Mouse (Mus musculus) embryonic facial prominence, embryonic 11.5 days (tissue): ENCODE measurements around the gene Tcf7l2. TPM values are rescaled to one million over a fixed set of nuclear protein-coding genes. Genes with fewer than 3 reads are reported as not detected.

Experiments used
- ATAC-seq: fragments of 200-750 bp; cut with Nextera tagmentation; replicated peaks from 2 replicates; pipeline ENCODE4 v1.8.0; 2017; ENCODE audit warnings: low read depth; ENCODE audit not compliant: insufficient number of reproducible peaks, low FRiP score, low TSS enrichment
- DNase-seq: peaks from one replicate; pipeline ENCODE4 v3.0.0-alpha.2; 2015; ENCODE audit warnings: low spot score
- H3K27ac ChIP-seq: fragments of 300-500 bp; sonication (generic); replicated peaks from 2 replicates; pipeline ENCODE4 v1.5.1; 2014; ENCODE audit warnings: mild to moderate bottlenecking, low read depth, low read length, control low read depth
- H3K27me3 ChIP-seq: fragments of 300-500 bp; sonication (generic); 2 replicates; pipeline ENCODE4 v1.6.1; 2014; ENCODE audit warnings: mild to moderate bottlenecking, low read length, moderate library complexity, mixed read lengths; ENCODE audit not compliant: control insufficient read depth, insufficient read depth
- H3K36me3 ChIP-seq: fragments of 300-500 bp; sonication (generic); replicated peaks from 2 replicates; pipeline ENCODE4 v1.6.1; 2014; ENCODE audit warnings: low read depth, mild to moderate bottlenecking, low read length, moderate library complexity, mixed read lengths; ENCODE audit not compliant: control insufficient read depth, insufficient read depth
- H3K4me1 ChIP-seq: fragments of 300-500 bp; sonication (generic); 2 replicates; pipeline ENCODE4 v1.6.1; 2014; ENCODE audit warnings: low read length, mixed read lengths; ENCODE audit not compliant: control insufficient read depth, insufficient read depth
- H3K4me2 ChIP-seq: fragments of 300-500 bp; sonication (generic); 2 replicates; pipeline ENCODE4 v1.6.1; 2014; ENCODE audit warnings: low read depth, mild to moderate bottlenecking, control low read depth, low read length, moderate library complexity
- H3K4me3 ChIP-seq: fragments of 300-500 bp; sonication (generic); 2 replicates; pipeline ENCODE4 v1.5.1; 2014; ENCODE audit warnings: low read depth, low read length, control low read depth
- H3K9ac ChIP-seq: fragments of 300-500 bp; sonication (generic); replicated peaks from 2 replicates; pipeline ENCODE4 v1.6.1; 2014; ENCODE audit warnings: mild to moderate bottlenecking, control low read depth, low read length
- H3K9me3 ChIP-seq: fragments of 300-500 bp; sonication (generic); replicated peaks from 2 replicates; pipeline ENCODE4 v1.6.1; 2016; ENCODE audit warnings: mild to moderate bottlenecking, low read length, inconsistent platforms, mixed read lengths; ENCODE audit not compliant: control insufficient read depth
- WGBS: fragments of 180-500 bp; shearing (Covaris S2); extraction: QIAGEN DNeasy Blood & Tissue Kit; methylation state at CpG from one replicate; pipeline ENCODE4 v1.1.7; 2014; 5-methylcytosine and 5-hydroxymethylcytosine counted together
- polyA plus RNA-seq: library from polyadenylated mRNA; unstranded; fragments of >200 nt; fragmentation: Nextera tagmentation; extraction: Ambion mirVana; gene quantifications from 2 replicates; pipeline ENCODE4 v1.2.1, GENCODE M21; 2014

Tcf7l2 gene
- polyA plus RNA-seq, 1 experiment from 2014 or later: 107 TPM

DNA sequence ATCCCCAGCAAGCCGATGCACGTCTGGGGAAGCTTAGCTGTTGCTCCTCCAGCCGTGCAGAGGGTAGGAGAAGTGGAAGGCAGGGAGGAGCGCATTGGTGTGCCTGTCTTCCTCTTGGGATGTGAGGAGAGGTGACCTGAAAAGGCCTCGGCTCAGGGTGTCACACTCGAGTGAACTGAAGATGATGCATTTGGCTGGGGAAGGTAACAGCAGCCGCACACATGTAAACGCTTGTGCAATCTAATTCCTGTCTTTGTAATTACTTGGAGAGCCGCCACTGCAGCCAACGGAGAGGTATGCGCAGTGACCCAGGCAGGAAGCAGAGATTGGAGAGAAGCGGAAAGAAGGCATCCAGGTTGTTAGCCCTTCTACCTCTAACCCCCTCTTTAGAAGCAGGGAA lies 129.2 kb downstream of the Tcf7l2 start:
- Histone ChIP-seq H3K4me3 (no peak overlapping the region), H3K36me3 (no peaks in the 10 kb centered on the region), H3K9me3 (no peaks in the 10 kb centered on the region), H3K4me1 (no peaks in the 10 kb centered on the region), H3K9ac (no peak overlapping the region), H3K27me3 (no peaks in the 10 kb centered on the region), H3K27ac (no peak overlapping the region), H3K4me2 (no peak overlapping the region)
- ATAC-seq: no peak
- DNase-seq: no peak
- WGBS: 62% methylated on average over 12 of the region's 12 CpGs

GRCm38 (mm10) chr19:55871496-55871895 lies 129.9 kb downstream of the Tcf7l2 start:
- no peaks in the 10 kb centered on the region for H3K9me3 ChIP-seq
- no peak overlapping the region for H3K4me3 ChIP-seq
- no peak overlapping the region for H3K4me2 ChIP-seq
- no peak for DNase-seq
- no peaks in the 10 kb centered on the region for H3K27me3 ChIP-seq
- no peak for ATAC-seq
- WGBS: 46% methylated on average over 3 of the region's 3 CpGs
- H3K9ac ChIP-seq: no peak overlapping the region
- no peaks in the 10 kb centered on the region for H3K36me3 ChIP-seq
- no peak overlapping the region for H3K27ac ChIP-seq
- H3K4me1 ChIP-seq: no peaks in the 10 kb centered on the region

- no peaks in the 10 kb centered on the region for H3K27me3 ChIP-seq
- H3K4me3 ChIP-seq: no peak overlapping the region
- no peaks in the 10 kb centered on the region for H3K4me1 ChIP-seq
- no peaks in the 10 kb centered on the region for H3K36me3 ChIP-seq
- H3K9me3 ChIP-seq: no peaks in the 10 kb centered on the region
- no peak overlapping the region for H3K4me2 ChIP-seq
- WGBS: 81% methylated on average over 3 of the region's 3 CpGs
- no peak overlapping the region for H3K9ac ChIP-seq
- DNase-seq (no peak), ATAC-seq (no peak)
- no peak overlapping the region for H3K27ac ChIP-seq
Observed at GRCm38 (mm10) chr19:55873221-55873620, 131.6 kb downstream of the Tcf7l2 start.

DNA sequence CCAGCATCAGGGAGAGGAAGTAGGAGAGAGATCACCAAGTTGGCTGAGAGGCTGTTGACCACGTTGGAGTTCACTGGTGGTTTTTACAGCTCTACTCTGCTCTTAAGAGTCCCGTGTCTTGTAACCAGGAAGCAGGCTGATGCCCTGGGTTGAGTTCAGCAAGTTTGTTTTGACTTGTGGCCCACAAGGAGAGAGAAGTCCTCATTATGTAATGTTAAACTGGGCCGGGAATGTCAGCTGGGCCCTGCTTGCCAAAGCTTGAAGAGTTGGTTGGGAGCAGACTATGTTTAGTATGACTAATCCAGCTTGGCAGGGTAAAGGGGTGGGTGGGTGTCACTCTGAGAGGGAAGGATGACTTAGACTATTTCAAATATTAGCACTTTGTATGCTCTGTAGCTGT lies 134.9 kb downstream of the Tcf7l2 start:
- ATAC-seq (no peak), DNase-seq (no peak)
- Histone ChIP-seq H3K4me1 (no peaks in the 10 kb centered on the region), H3K27me3 (no peaks in the 10 kb centered on the region), H3K9ac (no peak overlapping the region), H3K27ac (no peak overlapping the region), H3K9me3 (no peaks in the 10 kb centered on the region), H3K4me2 (no peak overlapping the region), H3K36me3 (no peaks in the 10 kb centered on the region), H3K4me3 (no peak overlapping the region)
- 63% methylated on average over 3 of the region's 3 CpGs for WGBS

- Histone ChIP-seq H3K9me3 (no peaks in the 10 kb centered on the region), H3K4me2 (no peak overlapping the region), H3K27me3 (no peaks in the 10 kb centered on the region), H3K9ac (no peak overlapping the region), H3K36me3 (no peaks in the 10 kb centered on the region), H3K27ac (no peak overlapping the region), H3K4me1 (no peaks in the 10 kb centered on the region), H3K4me3 (no peak overlapping the region)
- WGBS: 41% methylated on average over 7 of the region's 7 CpGs
- ATAC-seq (peak; percentile 85), DNase-seq (peak; percentile 78)
Observed at GRCm38 (mm10) chr19:55877404-55877915, 135.8 kb downstream of the Tcf7l2 start.

DNA sequence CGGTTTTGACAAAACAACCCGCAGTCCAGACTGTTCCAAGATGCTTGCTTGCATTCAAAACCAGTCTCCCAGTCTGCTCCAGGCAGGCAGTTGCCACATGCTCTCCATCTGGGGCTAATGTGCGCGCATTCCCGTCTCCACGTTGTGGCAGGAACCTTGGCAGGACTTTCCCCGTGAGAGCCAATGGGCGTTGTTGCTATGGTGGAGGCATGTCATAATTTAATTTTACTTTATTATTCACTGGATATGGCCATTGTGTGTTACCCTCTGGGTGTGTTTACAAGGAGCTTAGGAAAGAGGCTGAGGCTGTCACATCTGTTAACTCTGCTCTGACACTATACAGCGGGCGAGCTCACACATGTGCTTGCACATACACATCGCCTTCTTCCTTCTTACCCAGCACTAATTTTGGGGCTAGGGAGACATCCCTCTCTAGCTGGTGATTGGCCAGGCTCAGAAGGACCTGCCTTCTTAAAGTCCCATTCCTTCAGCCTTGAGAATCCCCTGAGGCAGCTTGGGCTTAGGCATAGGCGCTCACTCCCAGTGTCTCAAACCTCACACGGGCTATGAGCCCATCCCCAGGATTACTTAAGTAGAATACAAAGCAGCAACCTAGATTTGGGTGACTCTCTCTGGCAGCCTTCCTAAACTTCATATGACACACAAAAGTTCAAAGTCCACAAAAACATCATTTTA lies 139.2 kb downstream of the Tcf7l2 start:
- H3K4me1 ChIP-seq: no peaks in the 10 kb centered on the region
- no peak overlapping the region for H3K4me3 ChIP-seq
- DNase-seq (peak; percentile 57), ATAC-seq (0 out of 2 replicates have a peak, but pooled peaks have one; percentile 27)
- H3K9me3 ChIP-seq: no peaks in the 10 kb centered on the region
- 50% methylated on average over 13 of the region's 13 CpGs for WGBS
- no peak overlapping the region for H3K4me2 ChIP-seq
- H3K36me3 ChIP-seq: no peaks in the 10 kb centered on the region
- H3K9ac ChIP-seq: no peak overlapping the region
- H3K27me3 ChIP-seq: no peaks in the 10 kb centered on the region
- no peak overlapping the region for H3K27ac ChIP-seq

GRCm38 (mm10) chr19:55886536-55886935 lies 144.9 kb downstream of the Tcf7l2 start:
- Histone ChIP-seq H3K4me1 (no peaks in the 10 kb centered on the region), H3K36me3 (no peaks in the 10 kb centered on the region), H3K9ac (no peak overlapping the region), H3K27me3 (no peaks in the 10 kb centered on the region), H3K4me2 (no peak overlapping the region), H3K4me3 (no peak overlapping the region), H3K9me3 (no peaks in the 10 kb centered on the region), H3K27ac (no peak overlapping the region)
- no peak for DNase-seq
- 71% methylated on average over 14 of the region's 14 CpGs for WGBS
- ATAC-seq: no peak

DNA sequence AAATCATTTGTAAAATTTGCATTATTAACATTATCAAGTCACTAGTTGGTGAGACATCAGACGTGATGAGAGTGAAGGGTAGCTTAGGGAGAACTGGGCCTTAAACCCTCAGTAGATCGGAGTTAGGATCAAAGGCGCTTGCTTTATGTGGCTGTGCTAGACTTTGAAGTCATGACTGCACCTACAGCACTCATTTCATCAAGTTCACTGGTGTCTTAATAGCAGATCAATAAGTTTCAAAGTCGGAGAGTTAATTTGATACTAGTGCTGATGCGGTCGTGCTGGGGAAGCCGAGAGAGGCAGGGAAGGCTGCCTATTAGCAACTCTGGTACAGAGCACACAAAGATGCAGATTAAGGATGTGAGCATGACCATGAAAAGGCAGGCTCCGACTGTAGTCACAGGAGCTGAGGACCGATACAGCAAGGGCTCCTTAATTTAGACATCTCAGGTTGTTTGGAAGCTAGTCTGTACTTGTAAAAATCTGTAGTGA lies 150.1 kb downstream of the Tcf7l2 start:
- Histone ChIP-seq H3K4me1 (no peaks in the 10 kb centered on the region; the same call in 1 of the 2 replicates), H3K4me2 (no peak overlapping the region), H3K9ac (no peak overlapping the region), H3K9me3 (no peaks in the 10 kb centered on the region), H3K36me3 (no peaks in the 10 kb centered on the region), H3K27me3 (no peaks in the 10 kb centered on the region), H3K27ac (no peak overlapping the region), H3K4me3 (no peak overlapping the region)
- WGBS: 56% methylated on average over 9 of the region's 9 CpGs
- DNase-seq: no peak
- ATAC-seq: no peak
